Mouse (Mus musculus) layer of hippocampus, postnatal 36 days (tissue): Measurements from ENCODE around the gene Gm7849. TPM values are rescaled to one million over a fixed set of nuclear protein-coding genes. Genes with fewer than 3 reads are reported as not detected.
"Not testable (repeated sequence)": the region's sequence is repeated elsewhere in the genome, so short reads cannot be mapped to it uniquely, and the experiment has no call there.

ENCODE experiments used
- DNase-seq, 2 experiments: peaks; one replicate each; pipeline ENCODE4 v3.0.0; 2022
- total RNA-seq, 2 experiments: library from RNA; stranded (reverse); gene quantifications; 2 replicates each; pipeline ENCODE4 v1.2.3; 2021

Gene Gm7849
- total RNA-seq, result not detected

- DNase-seq, result not testable (repeated sequence)
Observed at GRCm38 (mm10) chr8:21456460-21456859, at the start of gene Gm7849. TSS of gene Gm7849 (minus strand) at chr8:21456560.

GRCm38 (mm10) chr8:21427111-21427510 lies 29.2 kb downstream of the Gm7849 start, which contains the start of gene Defa36:
TSS of gene Defa36 (plus strand) at chr8:21427411.
- not testable (repeated sequence) for DNase-seq

Other genes starting within 250 kb of the Gm7849 start
- not detected for gene Gm15292, start 206.8 kb downstream of the Gm7849 start, total RNA-seq
- gene Defa27, start 141.0 kb downstream of the Gm7849 start, total RNA-seq, result not detected
- not detected for gene Defa29, start 129.5 kb downstream of the Gm7849 start, total RNA-seq
- not detected for gene Defa2, start 78.0 kb downstream of the Gm7849 start, total RNA-seq
- gene Defa33, start 64.7 kb downstream of the Gm7849 start, total RNA-seq, result not detected
- not detected for gene Defa36, start 29.1 kb downstream of the Gm7849 start, total RNA-seq
- gene Defa20, start 52.7 kb upstream of the Gm7849 start, total RNA-seq, result not detected
- not detected for gene Defa32, start 72.5 kb upstream of the Gm7849 start, total RNA-seq
- not detected for gene Defa37, start 108.8 kb upstream of the Gm7849 start, total RNA-seq
- not detected for gene Defa28, start 126.4 kb upstream of the Gm7849 start, total RNA-seq
- gene Gm7861, start 137.9 kb upstream of the Gm7849 start, total RNA-seq, result not detected
- not detected for gene Defa26, start 161.6 kb upstream of the Gm7849 start, total RNA-seq
- not detected for gene Defa17, start 199.2 kb upstream of the Gm7849 start, total RNA-seq
- not detected for gene Defa34, start 209.2 kb upstream of the Gm7849 start, total RNA-seq
- not detected for gene AY761184, start 247.1 kb upstream of the Gm7849 start, total RNA-seq